Mouse (Mus musculus): ENCODE measurements around the gene Zfp148.
A peak's percentile ranks its signal among the peaks of the same experiment; 100 is the strongest.
"Not testable (repeated sequence)": the region's sequence is repeated elsewhere in the genome, so short reads cannot be mapped to it uniquely, and the experiment has no call there.

Gene Zfp148

GRCm38 (mm10) chr16:33381614-33382245 lies 1.1 kb downstream of the Zfp148 start:
- no peak for DNase-seq (ENCODE audit: low spot score in 2 of 2)

- DNase-seq (ENCODE audit: low spot score in 2 of 2) = no peak
These were observed 1.7 kb downstream of the Zfp148 start for GRCm38 (mm10) chr16:33382341-33382740.

- no peak for DNase-seq (ENCODE audit: low spot score in 2 of 2)
These were observed 2.9 kb downstream of the Zfp148 start for GRCm38 (mm10) chr16:33383584-33383983.

GRCm38 (mm10) chr16:33384057-33384456 lies 3.4 kb downstream of the Zfp148 start:
- DNase-seq (ENCODE audit: low spot score in 2 of 2) = not testable (repeated sequence)

GRCm38 (mm10) chr16:33387013-33387412 lies 6.4 kb downstream of the Zfp148 start:
- no peak for DNase-seq (ENCODE audit: low spot score in 2 of 2)

GRCm38 (mm10) chr16:33387420-33387819 lies 6.8 kb downstream of the Zfp148 start:
- no peak for DNase-seq (ENCODE audit: low spot score in 2 of 2)

- DNase-seq (ENCODE audit: low spot score in 2 of 2) = peak in 1 of 2 experiments; percentile 23
These were observed 19.5 kb downstream of the Zfp148 start for GRCm38 (mm10) chr16:33399913-33400782.

GRCm38 (mm10) chr16:33400943-33401342 lies 20.3 kb downstream of the Zfp148 start:
- no peak for DNase-seq (ENCODE audit: low spot score in 2 of 2)

GRCm38 (mm10) chr16:33403258-33403657 lies 22.6 kb downstream of the Zfp148 start:
- DNase-seq (ENCODE audit: low spot score in 2 of 2) = no peak

- no peak for DNase-seq (ENCODE audit: low spot score in 2 of 2)
These were observed 23.4 kb downstream of the Zfp148 start for GRCm38 (mm10) chr16:33404055-33404454.

- no peak for DNase-seq (ENCODE audit: low spot score in 2 of 2)
These were observed 24.9 kb downstream of the Zfp148 start for GRCm38 (mm10) chr16:33405487-33405886.

- no peak for DNase-seq (ENCODE audit: low spot score in 2 of 2)
These were observed 29.5 kb downstream of the Zfp148 start for GRCm38 (mm10) chr16:33410151-33410550.

- DNase-seq (ENCODE audit: low spot score in 2 of 2) = no peak
These were observed 30.0 kb downstream of the Zfp148 start for GRCm38 (mm10) chr16:33410605-33411004.

GRCm38 (mm10) chr16:33414191-33414590 lies 33.6 kb downstream of the Zfp148 start:
- DNase-seq (ENCODE audit: low spot score in 2 of 2) = no peak

- DNase-seq (ENCODE audit: low spot score in 2 of 2) = no peak
These were observed 35.0 kb downstream of the Zfp148 start for GRCm38 (mm10) chr16:33415607-33416006.

GRCm38 (mm10) chr16:33428327-33428726 lies 47.7 kb downstream of the Zfp148 start:
- no peak for DNase-seq (ENCODE audit: low spot score in 2 of 2)

GRCm38 (mm10) chr16:33431660-33432059 lies 51.0 kb downstream of the Zfp148 start:
- no peak for DNase-seq (ENCODE audit: low spot score in 2 of 2)

GRCm38 (mm10) chr16:33441065-33441464 lies 60.4 kb downstream of the Zfp148 start:
- no peak for DNase-seq (ENCODE audit: low spot score in 2 of 2)

- no peak for DNase-seq (ENCODE audit: low spot score in 2 of 2)
These were observed 66.2 kb downstream of the Zfp148 start for GRCm38 (mm10) chr16:33446830-33447229.

GRCm38 (mm10) chr16:33453826-33454225 lies 73.2 kb downstream of the Zfp148 start:
- no peak for DNase-seq (ENCODE audit: low spot score in 2 of 2)

GRCm38 (mm10) chr16:33454306-33454705 lies 73.7 kb downstream of the Zfp148 start:
- no peak for DNase-seq (ENCODE audit: low spot score in 2 of 2)

GRCm38 (mm10) chr16:33455263-33455910 lies 74.8 kb downstream of the Zfp148 start:
- no peak for DNase-seq (ENCODE audit: low spot score in 2 of 2)

GRCm38 (mm10) chr16:33459101-33459500 lies 78.5 kb downstream of the Zfp148 start:
- DNase-seq (ENCODE audit: low spot score in 2 of 2) = no peak
